ENCODE assay signal across 8 mouse cellular contexts in the genomic region with DNA sequence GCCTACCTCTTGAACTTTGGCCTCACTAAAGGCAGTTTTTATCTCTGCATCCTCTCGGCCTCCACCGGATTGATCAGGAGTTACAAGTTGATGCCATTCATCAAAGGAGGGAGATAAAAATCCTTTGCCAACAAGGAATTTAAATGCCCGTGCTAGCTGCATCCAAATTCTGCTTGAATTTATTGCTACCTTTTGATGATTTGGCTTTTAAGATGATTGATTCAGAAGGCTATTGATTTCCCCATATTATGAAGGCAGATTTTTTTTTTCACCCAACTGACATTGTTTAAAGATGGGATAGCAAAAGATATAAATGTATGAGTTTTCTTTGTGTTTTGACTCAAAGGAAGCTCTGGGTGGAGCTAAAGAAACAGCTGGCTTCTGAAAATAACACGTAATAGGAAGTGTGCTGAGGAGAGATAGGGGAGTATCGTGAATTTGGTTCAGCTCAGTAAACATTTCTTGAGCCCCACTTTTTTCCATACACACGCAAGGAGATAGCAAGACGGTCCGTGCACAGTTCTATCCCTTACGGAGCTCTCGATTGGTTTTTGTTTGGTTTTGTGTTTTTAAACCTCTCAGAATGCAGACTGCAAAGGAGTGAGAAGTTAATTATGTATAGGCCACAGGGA. TPM values are rescaled to one million over a fixed set of nuclear protein-coding genes. Genes with fewer than 3 reads are reported as not detected.
A peak's percentile ranks its signal among the peaks of the same experiment; 100 is the strongest.
DNase-seq lines count a peak whose midpoint lies in the region; ATAC-seq and TF ChIP-seq lines count a peak whose summit lies in the region.

No protein-coding gene starts in this region.

- intact Hi-C loops in left cerebral cortex, postnatal 14 days (cut with DNase I) = loop anchor here (10.0 kb wide), 1 partner anchor 373 kb away; a partner anchor contains a TSS

- peak overlapping the region; percentile 84 for H3K4me2 ChIP-seq in kidney, embryonic 14.5 days (replicated peaks; ENCODE audit: low read depth, low read length)
- peak overlapping the region; percentile 91 for H3K4me2 ChIP-seq in heart, embryonic 16.5 days (ENCODE audit: low read depth, low read length)
- H3K4me2 ChIP-seq in liver, postnatal 0 days (ENCODE audit: low read depth, low read length) = peak overlapping the region; percentile 69

- H3K9ac ChIP-seq in kidney, embryonic 14.5 days (ENCODE audit: low read depth, low read length) = peak overlapping the region; percentile 87
- H3K9ac ChIP-seq in heart, embryonic 16.5 days (ENCODE audit: low read length) = peak overlapping the region; percentile 96
- H3K9ac ChIP-seq in liver, postnatal 0 days (replicated peaks) = peak overlapping the region; percentile 81

- peak overlapping the region; percentile 91 for H3K4me3 ChIP-seq in kidney, embryonic 14.5 days (ENCODE audit: low read length)
- H3K4me3 ChIP-seq in heart, embryonic 16.5 days (ENCODE audit: low read length) = peak overlapping the region; percentile 96
- peak overlapping the region; percentile 70 for H3K4me3 ChIP-seq in liver, postnatal 0 days (ENCODE audit: low read depth, low read length)

- TF ChIP-seq CTCF in liver, postnatal 0 days (IDR thresholded peaks at IDR 0.05; ENCODE audit: low read depth) = no peak

- H3K9me3 ChIP-seq in kidney, embryonic 14.5 days (ENCODE audit: control insufficient read depth, low read length) = no peaks in the 10 kb centered on the region
- no peaks in the 10 kb centered on the region for H3K9me3 ChIP-seq in heart, embryonic 16.5 days (replicated peaks; ENCODE audit: control insufficient read depth, low read length)
- no peaks in the 10 kb centered on the region for H3K9me3 ChIP-seq in liver, postnatal 0 days (ENCODE audit: low read length)

- peaks cover 7% of the 10 kb centered on the region for H3K4me1 ChIP-seq in kidney, embryonic 14.5 days (ENCODE audit: control insufficient read depth, insufficient read depth, low read length)
- H3K4me1 ChIP-seq in heart, embryonic 16.5 days (ENCODE audit: control insufficient read depth, insufficient read depth, low read length) = peaks cover 22% of the 10 kb centered on the region
- peaks cover 13% of the 10 kb centered on the region for H3K4me1 ChIP-seq in liver, postnatal 0 days (ENCODE audit: insufficient read depth)

- peak overlapping the region; percentile 67; the same call in 1 of the 2 replicates for H3K27ac ChIP-seq in kidney, embryonic 14.5 days (ENCODE audit: low read depth, low read length)
- peak overlapping the region; percentile 92 for H3K27ac ChIP-seq in heart, embryonic 16.5 days (ENCODE audit: low read length)
- peak overlapping the region; percentile 94 for H3K27ac ChIP-seq in liver, postnatal 0 days (ENCODE audit: low read depth)

- H3K36me3 ChIP-seq in kidney, embryonic 14.5 days (ENCODE audit: control insufficient read depth, insufficient read depth, low read length) = peaks cover 17% of the 10 kb centered on the region; the same call in 1 of the 2 replicates
- H3K36me3 ChIP-seq in heart, embryonic 16.5 days (ENCODE audit: control insufficient read depth, insufficient read depth) = peaks cover 4% of the 10 kb centered on the region; the same call in 1 of the 2 replicates
- peaks cover 44% of the 10 kb centered on the region for H3K36me3 ChIP-seq in liver, postnatal 0 days (replicated peaks; ENCODE audit: insufficient read depth, low read length)
- no peaks in the 10 kb centered on the region; the same call in 1 of the 2 replicates for H3K36me3 ChIP-seq in splenic B cell, adult 2 months (ENCODE audit: control insufficient read depth, insufficient read depth, low read length, poor library complexity, severe bottlenecking)

- peak; percentile 98 for TF ChIP-seq EP300 in liver, postnatal 0 days (IDR thresholded peaks at IDR 0.05; ENCODE audit: low read depth)

- no peak; the same call in 1 of the 2 replicates for ATAC-seq in kidney, embryonic 14.5 days (ENCODE audit: low FRiP score, low TSS enrichment)
- ATAC-seq in heart, embryonic 16.5 days (replicated peaks; ENCODE audit: extremely low read depth, insufficient read depth, low FRiP score) = no peak
- ATAC-seq in liver, postnatal 0 days = peak; percentile 76

- 43% methylated on average over 10 of the region's 10 CpGs for WGBS in kidney, embryonic 14.5 days
- 26% methylated on average over 10 of the region's 10 CpGs for WGBS in heart, embryonic 16.5 days
- WGBS in liver, postnatal 0 days (ENCODE audit: insufficient replicate concordance) = 14% methylated on average over 10 of the region's 10 CpGs

- H3K27me3 ChIP-seq in kidney, embryonic 14.5 days (ENCODE audit: control insufficient read depth, insufficient read depth, low read length) = peaks cover 6% of the 10 kb centered on the region; the same call in 1 of the 2 replicates
- no peaks in the 10 kb centered on the region for H3K27me3 ChIP-seq in heart, embryonic 16.5 days (ENCODE audit: control insufficient read depth, insufficient read depth, low read length)
- H3K27me3 ChIP-seq in liver, postnatal 0 days (ENCODE audit: insufficient read depth, low read length) = no peaks in the 10 kb centered on the region
- no peaks in the 10 kb centered on the region for H3K27me3 ChIP-seq in splenic B cell, adult 2 months (ENCODE audit: control insufficient read depth, insufficient read depth, low read length, poor library complexity, severe bottlenecking)

- DNase-seq in kidney, adult 9 months = no peak
- peak; percentile 25 for DNase-seq in brain, adult 2 months (ENCODE audit: low read depth, low spot score)
- DNase-seq in liver, postnatal 0 days = no peak
- DNase-seq in splenic B cell, adult 2 months (ENCODE audit: low read depth, low spot score) = peak; percentile 38
- no peak for DNase-seq in left cerebral cortex, postnatal 14 days (ENCODE audit: low spot score in 2 of 2)
- DNase-seq in ovary, postnatal 14 days (ENCODE audit: low spot score) = no peak

RNA-seq across cellular contexts. Expression of a gene that starts 1.0 kb away (rescaled TPM):
- 81.1 and 85.6 TPM in 2 replicates for polyA plus RNA-seq in kidney, embryonic 14.5 days (2014; fragmentation: Nextera tagmentation; extraction: Ambion mirVana)
- 75.4 and 78.5 TPM in 2 replicates for polyA plus RNA-seq in heart, embryonic 16.5 days (2015; fragmentation: Nextera tagmentation; extraction: Ambion mirVana)
- 107 and 121 TPM in 2 replicates for polyA plus RNA-seq in liver, postnatal 0 days (2015; fragmentation: Nextera tagmentation; extraction: Ambion mirVana)
- total RNA-seq in left cerebral cortex, postnatal 14 days (2021) = 100 to 1,000 TPM; 127 TPM

RNA-seq across cellular contexts. Expression of a gene that starts 46.9 kb away (rescaled TPM):
- polyA plus RNA-seq in kidney, embryonic 14.5 days (2014; fragmentation: Nextera tagmentation; extraction: Ambion mirVana) = 0.16 TPM in 1 of 2 replicates, not detected in the other
- polyA plus RNA-seq in heart, embryonic 16.5 days (2015; fragmentation: Nextera tagmentation; extraction: Ambion mirVana) = 0.07 TPM in 1 of 2 replicates, not detected in the other
- not detected in 2 replicates for polyA plus RNA-seq in liver, postnatal 0 days (2015; fragmentation: Nextera tagmentation; extraction: Ambion mirVana)
- total RNA-seq in left cerebral cortex, postnatal 14 days (2021) = under 1 TPM in 1 of 2 experiments, not detected in 1; 0.15 TPM

RNA-seq across cellular contexts. Expression of a gene that starts 55.3 kb away (rescaled TPM):
- polyA plus RNA-seq in kidney, embryonic 14.5 days (2014; fragmentation: Nextera tagmentation; extraction: Ambion mirVana) = 6.4 and 7.3 TPM in 2 replicates
- polyA plus RNA-seq in heart, embryonic 16.5 days (2015; fragmentation: Nextera tagmentation; extraction: Ambion mirVana) = 16.3 and 16.7 TPM in 2 replicates
- polyA plus RNA-seq in liver, postnatal 0 days (2015; fragmentation: Nextera tagmentation; extraction: Ambion mirVana) = 2.9 and 3.2 TPM in 2 replicates
- total RNA-seq in left cerebral cortex, postnatal 14 days (2021) = 1 to 10 TPM; 6.8 to 9.3 TPM

Comparison
In these comparisons a context has a peak if more than half of its experiments do, and no peak if none do; other contexts are left out.
1. DNase-seq: peak in brain, adult 2 months (single experiment) and splenic B cell, adult 2 months (single experiment); none in kidney, adult 9 months (single experiment), liver, postnatal 0 days (single experiment), left cerebral cortex, postnatal 14 days (0 of 2) and ovary, postnatal 14 days (single experiment).
2. Peak in every context shown above with its lines, with median percentiles within 50 percentile points of each other: H3K27ac ChIP-seq, H3K4me2 ChIP-seq, H3K4me3 ChIP-seq and H3K9ac ChIP-seq.